Comparison of ENCODE assay signal across 10 mouse cellular contexts in genomic region chr8:46445964-46446915, GRCm38 (mm10). TPM values are rescaled to one million over a fixed set of nuclear protein-coding genes. Genes with fewer than 3 reads are reported as not detected.
DNase-seq lines count a peak whose midpoint lies in the region; ATAC-seq lines count a peak whose summit lies in the region.
"Had no signal": no experiment of that assay in that cellular context is flagged by ENCODE, and none has a peak within 500 bp of the region (broad histone marks: within the 10 kb centered on the region; RNA-seq: fewer than 3 reads in every experiment).

No protein-coding gene starts in this region.

- 0 out of 2 replicates have a peak, but pooled peaks have one; percentile 39 for ATAC-seq in heart, embryonic 11.5 days (replicated peaks; ENCODE audit: insufficient number of reproducible peaks, low FRiP score, low TSS enrichment)
- peak; percentile 64 for ATAC-seq in liver, embryonic 11.5 days (replicated peaks; ENCODE audit: low FRiP score)

- peak overlapping the region; percentile 27 for H3K4me2 ChIP-seq in heart, embryonic 11.5 days
- H3K4me2 ChIP-seq in liver, embryonic 11.5 days: no peak overlapping the region

- no peaks in the 10 kb centered on the region for H3K9me3 ChIP-seq in heart, embryonic 11.5 days (replicated peaks; ENCODE audit: control insufficient read depth, low read length)
- no peaks in the 10 kb centered on the region for H3K9me3 ChIP-seq in liver, embryonic 11.5 days (ENCODE audit: control insufficient read depth, low read length)

- H3K4me1 ChIP-seq in heart, embryonic 11.5 days (ENCODE audit: control insufficient read depth, insufficient read depth, low read length): 0 out of 2 replicates have a peak, but pooled peaks cover 3% of the 10 kb centered on the region
- H3K4me1 ChIP-seq in liver, embryonic 11.5 days (replicated peaks; ENCODE audit: control insufficient read depth, insufficient read depth, low read length): peaks cover 13% of the 10 kb centered on the region

- WGBS in heart, embryonic 11.5 days (ENCODE audit: insufficient replicate concordance): 13% methylated on average over 12 of the region's 12 CpGs
- WGBS in liver, embryonic 11.5 days: 25% methylated on average over 12 of the region's 12 CpGs

- no peak overlapping the region for H3K9ac ChIP-seq in heart, embryonic 11.5 days (ENCODE audit: low read depth, low read length)
- H3K9ac ChIP-seq in liver, embryonic 11.5 days (ENCODE audit: low read depth, low read length): no peak overlapping the region

- H3K36me3 ChIP-seq in heart, embryonic 11.5 days (ENCODE audit: control insufficient read depth, insufficient read depth, low read length): no peaks in the 10 kb centered on the region
- H3K36me3 ChIP-seq in liver, embryonic 11.5 days (ENCODE audit: control insufficient read depth, insufficient read depth, low read length): no peaks in the 10 kb centered on the region

- no peak overlapping the region for H3K27ac ChIP-seq in heart, embryonic 11.5 days (ENCODE audit: low read depth, low read length)
- peak overlapping the region; percentile 74 for H3K27ac ChIP-seq in liver, embryonic 11.5 days (ENCODE audit: low read depth, low read length)

- H3K27me3 ChIP-seq in heart, embryonic 11.5 days (ENCODE audit: control insufficient read depth, insufficient read depth, low read length): no peaks in the 10 kb centered on the region
- no peaks in the 10 kb centered on the region for H3K27me3 ChIP-seq in liver, embryonic 11.5 days (replicated peaks; ENCODE audit: control insufficient read depth, insufficient read depth, low read length)

- no peak for DNase-seq in heart, adult 18-20 months
- peak; percentile 50 for DNase-seq in 416B (ENCODE audit: low read depth)
- DNase-seq in c-Kit-positive CD71-positive TER-119-positive erythroid progenitor cells, embryonic 14.5 days (ENCODE audit: low spot score): peak; percentile 21
- peak; percentile 34 for DNase-seq in liver, embryonic 11.5 days (ENCODE audit: low spot score)
- DNase-seq in urinary bladder, postnatal 25 days (ENCODE audit: low spot score): no peak
- DNase-seq in urinary bladder, adult 18-20 months (ENCODE audit: low spot score in 2 of 2): no peak
- no peak for DNase-seq in ovary, postnatal 10 days (ENCODE audit: low spot score)
- DNase-seq: gastrocnemius, postnatal 25 days; layer of hippocampus, adult 9-11 months had no signal

- H3K4me3 ChIP-seq in heart, embryonic 11.5 days (ENCODE audit: low read depth, low read length): no peak overlapping the region
- no peak overlapping the region for H3K4me3 ChIP-seq in liver, embryonic 11.5 days (ENCODE audit: low read depth, low read length)

RNA-seq across cellular contexts. Expression of gene Acsl1, which starts 24.6 kb away (rescaled TPM):
- polyA plus RNA-seq in heart, embryonic 11.5 days (2014; fragmentation: Nextera tagmentation; extraction: Ambion mirVana): 16.4 and 20.3 TPM in 2 replicates
- 100 to 1,000 TPM; 940 to 953 TPM for total RNA-seq in heart, adult 18-20 months (2021)
- polyA plus RNA-seq in liver, embryonic 11.5 days (2014; fragmentation: Nextera tagmentation; extraction: Ambion mirVana): 47.3 and 50.7 TPM in 2 replicates

Comparison
In these comparisons a context has a peak if more than half of its experiments do, and no peak if none do; other contexts are left out.
1. DNase-seq: peak in 416B (single experiment), c-Kit-positive CD71-positive TER-119-positive erythroid progenitor cells, embryonic 14.5 days (single experiment) and liver, embryonic 11.5 days (single experiment); none in heart, adult 18-20 months (0 of 2), urinary bladder, postnatal 25 days (single experiment), urinary bladder, adult 18-20 months (0 of 2) and ovary, postnatal 10 days (single experiment).